Mouse (Mus musculus) adrenal gland, postnatal 0 days (tissue): Measurements from ENCODE around the gene Aamp. TPM values are rescaled to one million over a fixed set of nuclear protein-coding genes. Genes with fewer than 3 reads are reported as not detected.

ENCODE experiments used
- polyA plus RNA-seq: library from polyadenylated mRNA; unstranded; fragments of >200 nt; fragmentation: Nextera tagmentation; extraction: Ambion mirVana; gene quantifications from 2 replicates; pipeline ENCODE4 v1.2.1, GENCODE M21; 2015

The Aamp gene
- 163 and 251 TPM in 2 replicates for polyA plus RNA-seq

DNA sequence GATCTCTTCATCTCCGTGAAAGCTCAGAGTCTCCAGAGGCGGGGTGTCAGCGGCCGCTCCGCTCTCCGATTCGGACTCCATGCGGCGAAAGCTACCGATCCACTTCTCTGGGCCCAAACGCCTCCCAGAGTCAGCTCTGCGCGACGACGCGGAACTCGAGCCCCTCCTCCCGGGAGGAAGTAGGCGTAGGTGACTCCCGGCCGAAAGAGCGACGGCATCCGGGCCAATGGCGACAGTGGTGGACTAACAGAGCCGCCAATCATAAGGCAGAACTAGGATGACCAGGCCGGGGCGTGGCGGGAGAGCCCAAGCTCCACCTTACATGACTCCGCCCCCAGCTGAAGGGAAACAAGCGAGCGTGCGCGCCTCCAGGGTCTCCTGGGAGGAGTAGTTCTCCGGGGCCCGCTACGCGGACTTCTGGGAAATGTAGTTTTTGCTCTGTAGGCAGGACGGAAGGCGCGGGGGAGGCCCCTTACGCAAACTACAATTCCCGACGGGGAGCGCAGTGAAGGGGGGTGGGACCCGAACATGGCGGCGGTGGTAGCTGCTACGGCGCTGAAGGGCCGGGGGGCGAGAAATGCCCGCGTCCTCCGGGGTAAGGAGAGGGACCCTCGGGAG lies at the start of gene Aamp, which contains the start of gene Pnkd:
Gene Aamp (minus strand): TSS at position 196 of the 618 bp plus-strand sequence.
Gene Pnkd (plus strand): TSS at position 388 of the 618 bp plus-strand sequence.

DNA sequence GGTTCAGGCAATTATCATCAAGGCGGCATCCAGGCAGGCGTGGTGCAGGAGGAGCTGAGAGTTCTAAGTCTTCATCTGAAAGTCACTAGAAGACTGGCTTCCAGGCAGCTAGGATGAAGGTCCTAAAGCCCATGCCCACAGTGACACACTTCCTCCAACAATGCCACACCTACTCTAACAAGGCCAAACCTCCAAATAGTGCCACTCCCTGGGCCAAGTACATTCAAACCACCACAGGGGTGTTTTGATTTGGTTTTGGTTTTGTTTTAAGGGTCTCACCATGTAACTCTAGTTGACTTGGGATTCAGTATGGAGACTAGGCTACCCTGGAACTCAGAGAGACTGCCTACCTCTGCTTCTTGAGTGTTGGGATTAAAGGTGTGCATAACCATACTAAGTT lies 21.0 kb upstream of the Aamp start, which contains the start of gene Tmbim1:
Gene Tmbim1 (minus strand): TSS at position 101 of the 400 bp plus-strand sequence.

DNA sequence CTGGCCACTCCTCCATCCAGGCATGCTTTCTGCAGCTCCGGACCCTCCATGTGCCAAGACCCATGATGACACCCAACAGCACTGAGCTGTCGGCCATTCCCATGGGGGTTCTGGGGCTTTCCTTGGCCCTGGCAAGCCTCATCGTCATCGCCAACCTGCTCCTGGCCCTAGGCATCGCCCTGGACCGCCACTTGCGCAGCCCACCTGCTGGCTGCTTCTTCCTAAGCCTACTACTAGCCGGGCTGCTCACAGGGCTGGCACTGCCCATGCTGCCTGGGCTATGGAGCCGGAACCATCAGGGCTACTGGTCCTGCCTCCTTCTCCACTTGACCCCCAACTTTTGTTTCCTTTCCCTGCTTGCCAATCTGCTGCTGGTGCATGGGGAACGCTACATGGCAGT lies 6.0 kb downstream of the Aamp start, which contains the start of gene Gpbar1:
Gene Gpbar1 (plus strand): TSS at position 13 of the 400 bp plus-strand sequence.

DNA sequence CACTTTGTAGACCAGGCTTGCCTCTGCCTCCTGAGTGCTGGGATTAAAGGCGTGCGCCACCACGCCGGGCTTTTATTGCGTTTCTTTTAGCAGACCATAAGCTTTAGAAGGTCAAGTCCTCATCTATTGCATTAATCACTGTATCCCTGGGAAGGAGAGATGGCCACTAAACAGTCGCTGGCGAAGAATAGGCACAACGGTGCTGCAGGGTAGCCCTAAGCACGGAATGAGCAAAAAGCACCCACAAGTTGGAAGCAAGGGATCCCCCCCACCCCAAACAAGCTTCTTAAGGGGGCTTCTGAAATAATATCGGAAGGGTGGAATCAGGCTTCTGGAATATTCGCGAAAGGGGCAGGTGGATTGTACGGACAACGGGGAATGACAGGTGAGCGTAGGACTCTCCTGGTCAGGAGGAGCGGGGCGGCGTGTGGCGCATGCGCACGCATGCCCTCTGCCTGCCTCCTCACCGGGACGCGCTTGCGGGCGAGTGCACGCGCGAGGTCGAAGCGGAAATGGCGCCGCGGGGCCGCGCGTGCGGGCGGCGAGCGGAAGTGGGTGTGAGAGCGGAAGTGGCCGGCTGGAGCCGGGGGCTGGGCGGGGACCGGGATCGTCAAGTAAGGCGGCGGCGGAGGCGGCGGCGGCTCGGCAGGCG lies 48.5 kb downstream of the Aamp start, which contains the start of gene Arpc2:
Gene Arpc2 (plus strand): TSS at position 147 of the 652 bp plus-strand sequence.

Other genes starting within 250 kb of the Aamp start
- 61.2 and 72.3 TPM in 2 replicates for gene Tns1, start 160.3 kb downstream of the Aamp start, polyA plus RNA-seq
- gene Rufy4, start 159.2 kb downstream of the Aamp start, polyA plus RNA-seq: 0.58 and 1.1 TPM in 2 replicates
- 0.35 and 0.47 TPM in 2 replicates for gene Cxcr2, start 130.7 kb downstream of the Aamp start, polyA plus RNA-seq
- not detected in 2 replicates for gene Cxcr1, start 90.1 kb downstream of the Aamp start, polyA plus RNA-seq
- 298 and 366 TPM in 2 replicates for gene Arpc2, start 48.7 kb downstream of the Aamp start, polyA plus RNA-seq
- 0.62 and 0.69 TPM in 2 replicates for gene Gpbar1, start 6.2 kb downstream of the Aamp start, polyA plus RNA-seq
- 116 and 139 TPM in 2 replicates for gene Pnkd, start 192 bp upstream of the Aamp start, polyA plus RNA-seq
- gene Tmbim1, start 20.9 kb upstream of the Aamp start, polyA plus RNA-seq: 44.2 and 66.5 TPM in 2 replicates
- 0.16 and 0.52 TPM in 2 replicates for gene Catip, start 77.4 kb upstream of the Aamp start, polyA plus RNA-seq
- gene Slc11a1, start 90.5 kb upstream of the Aamp start, polyA plus RNA-seq: 9.2 and 14.0 TPM in 2 replicates
- 46.5 and 55.3 TPM in 2 replicates for gene Ctdsp1, start 106.8 kb upstream of the Aamp start, polyA plus RNA-seq
- 0.35 and 0.50 TPM in 2 replicates for gene Vil1, start 124.6 kb upstream of the Aamp start, polyA plus RNA-seq
- gene Cnot9, start 221.3 kb upstream of the Aamp start, polyA plus RNA-seq: 21.9 and 26.8 TPM in 2 replicates